In genomic region chr16:42380641-42381040, GRCm38 (mm10) we compare ENCODE assay signal across 14 mouse cellular contexts. TPM values are rescaled to one million over a fixed set of nuclear protein-coding genes. Genes with fewer than 3 reads are reported as not detected.
DNase-seq lines count a peak whose midpoint lies in the region; ATAC-seq and TF ChIP-seq lines count a peak whose summit lies in the region.
"Had no signal": no experiment of that assay in that cellular context is flagged by ENCODE, and none has a peak within 500 bp of the region (broad histone marks: within the 10 kb centered on the region; RNA-seq: fewer than 3 reads in every experiment).

No protein-coding gene starts in this region.

- 31% methylated on average over 3 of the region's 3 CpGs for WGBS in liver, adult 2 months
- 64% methylated on average over 3 of the region's 3 CpGs for WGBS in liver, embryonic 11.5 days

- H3K4me3 ChIP-seq in liver, adult 2 months (ENCODE audit: insufficient read depth, low read depth, low read length), result no peak overlapping the region
- no peak overlapping the region for H3K4me3 ChIP-seq in liver, embryonic 11.5 days (ENCODE audit: low read depth, low read length)
- H3K4me3 ChIP-seq: forebrain, embryonic 12.5 days; liver, embryonic 15.5 days; neural tube, embryonic 13.5 days had no signal

- TF ChIP-seq CTCF in liver, adult 2 months (IDR thresholded peaks at IDR 0.05; ENCODE audit: low read depth, low read length), result no peak

- no peaks in the 10 kb centered on the region for H3K9me3 ChIP-seq in liver, embryonic 11.5 days (ENCODE audit: control insufficient read depth, low read length)
- H3K9me3 ChIP-seq: forebrain, embryonic 12.5 days; liver, embryonic 15.5 days; neural tube, embryonic 13.5 days had no signal

- ATAC-seq in liver, embryonic 11.5 days (replicated peaks; ENCODE audit: low FRiP score), result no peak

- no peak for TF ChIP-seq POLR2A in liver, adult 2 months (IDR thresholded peaks at IDR 0.05; ENCODE audit: extremely low read depth, insufficient read depth, low read length)

- H3K36me3 ChIP-seq in liver, adult 2 months (ENCODE audit: control insufficient read depth, insufficient read depth, low read length), result no peaks in the 10 kb centered on the region
- no peaks in the 10 kb centered on the region for H3K36me3 ChIP-seq in liver, embryonic 11.5 days (ENCODE audit: control insufficient read depth, insufficient read depth, low read length)
- H3K36me3 ChIP-seq: forebrain, embryonic 12.5 days; G1E; liver, embryonic 15.5 days; neural tube, embryonic 13.5 days had no signal

- no peaks in the 10 kb centered on the region for H3K4me1 ChIP-seq in liver, adult 2 months (ENCODE audit: control insufficient read depth, insufficient read depth, low read length)
- H3K4me1 ChIP-seq in liver, embryonic 11.5 days (replicated peaks; ENCODE audit: control insufficient read depth, insufficient read depth, low read length), result no peaks in the 10 kb centered on the region
- H3K4me1 ChIP-seq: liver, embryonic 15.5 days had no signal

- peak; percentile 5 for DNase-seq in adrenal gland, postnatal 10 days
- DNase-seq in adrenal gland, adult 8-10 months, result no peak
- peak; percentile 4 for DNase-seq in liver, adult 2 months (ENCODE audit: extremely low read depth, low read depth, low spot score)
- DNase-seq in liver, embryonic 11.5 days (ENCODE audit: low spot score), result no peak
- peak; percentile 32 for DNase-seq in cerebellum, adult 11-12 months
- DNase-seq in gastrocnemius, postnatal 25 days, result peak; percentile 7
- no peak for DNase-seq in kidney, postnatal 25 days
- no peak for DNase-seq in layer of hippocampus, postnatal 10 days (ENCODE audit: low spot score in 2 of 2)
- DNase-seq: kidney, adult 18-20 months had no signal

- no peak overlapping the region for H3K4me2 ChIP-seq in liver, embryonic 11.5 days
- H3K4me2 ChIP-seq: forebrain, embryonic 12.5 days; liver, embryonic 15.5 days; neural tube, embryonic 13.5 days had no signal

- no peak overlapping the region for H3K9ac ChIP-seq in liver, adult 2 months (ENCODE audit: low read depth, low read length)
- no peak overlapping the region for H3K9ac ChIP-seq in liver, embryonic 11.5 days (ENCODE audit: low read depth, low read length)
- H3K9ac ChIP-seq: forebrain, embryonic 12.5 days; liver, embryonic 15.5 days; neural tube, embryonic 13.5 days had no signal

- no peaks in the 10 kb centered on the region for H3K79me2 ChIP-seq in liver, adult 2 months (ENCODE audit: control insufficient read depth, insufficient read depth, low read length)

- no peak overlapping the region for H3K27ac ChIP-seq in liver, adult 2 months (replicated peaks; ENCODE audit: insufficient read depth, low read depth, low read length)
- H3K27ac ChIP-seq in liver, embryonic 11.5 days (ENCODE audit: low read depth, low read length), result no peak overlapping the region
- H3K27ac ChIP-seq: forebrain, embryonic 12.5 days; liver, embryonic 15.5 days had no signal

- H3K27me3 ChIP-seq in liver, adult 2 months (ENCODE audit: control insufficient read depth, insufficient read depth, low read length), result no peaks in the 10 kb centered on the region
- no peaks in the 10 kb centered on the region for H3K27me3 ChIP-seq in liver, embryonic 11.5 days (replicated peaks; ENCODE audit: control insufficient read depth, insufficient read depth, low read length)
- H3K27me3 ChIP-seq: forebrain, embryonic 12.5 days; liver, embryonic 15.5 days; neural tube, embryonic 13.5 days had no signal

RNA-seq across cellular contexts. Expression of gene Gap43, which starts 40.2 kb away (rescaled TPM):
- 10 to 100 TPM; 17.3 to 42.6 TPM for total RNA-seq in adrenal gland, postnatal 10 days (2021)
- total RNA-seq in adrenal gland, adult 8-10 months (2022), result under 1 TPM; 0.31 to 0.74 (median 0.73) TPM
- total RNA-seq in liver, adult 2 months (2014; rRNA removed), result not detected in 2 replicates
- polyA plus RNA-seq in liver, adult 2 months (2012; rRNA removed), result not detected in 2 replicates
- polyA plus RNA-seq in liver, embryonic 11.5 days (2014; fragmentation: Nextera tagmentation; extraction: Ambion mirVana), result 20.3 and 21.3 TPM in 2 replicates
- total RNA-seq in gastrocnemius, postnatal 25 days (2021), result 1 to 10 TPM in 1 of 2 experiments, under 1 TPM in 1; 0.56 to 1.8 TPM
- total RNA-seq in layer of hippocampus, postnatal 10 days (2021), result 100 to 1,000 TPM; 909 to 966 TPM
- total RNA-seq: G1E; megakaryocyte progenitor cell, adult 5-6 weeks had no signal
- polyA plus RNA-seq: G1E had no signal

Comparison
In these comparisons a context has a peak if more than half of its experiments do, and no peak if none do; other contexts are left out.
1. DNase-seq: peak in adrenal gland, postnatal 10 days (single experiment), liver, adult 2 months (single experiment), cerebellum, adult 11-12 months (single experiment) and gastrocnemius, postnatal 25 days (single experiment); none in adrenal gland, adult 8-10 months (single experiment), liver, embryonic 11.5 days (single experiment), kidney, postnatal 25 days (0 of 2) and layer of hippocampus, postnatal 10 days (0 of 2).
2. RNA of gene Gap43, which starts 40.2 kb away (total RNA-seq): 909 to 966 TPM in layer of hippocampus, postnatal 10 days; 17.3 to 42.6 TPM in adrenal gland, postnatal 10 days, 0.56 to 1.8 TPM in gastrocnemius, postnatal 25 days, 0.31 to 0.74 TPM in adrenal gland, adult 8-10 months and not detected in liver, adult 2 months; every median in the first group is over 10 times any median in the second.